Mouse (Mus musculus) G1E (cell line): ENCODE measurements at regions not wholly inside any gene's neighbourhood (a gene's known extent, or its start where the extent isn't known, plus 50 kb on each side); places are given as distances from the start of the nearest gene placed in this dataset.

Source experiments
- ATAC-seq: 2 replicates; pipeline ENCODE4 v1.8.0; 2016; ENCODE audit warnings: mild to moderate bottlenecking; ENCODE audit not compliant: insufficient number of reproducible peaks, poor library complexity, low FRiP score, severe bottlenecking; ENCODE audit errors: extremely low read depth
- DNase-seq: peaks from one replicate; pipeline ENCODE4 v3.0.0; 2012; ENCODE audit warnings: low spot score
- H3K27me3 ChIP-seq: 2 replicates; pipeline ENCODE4 v1.6.1; 2012; ENCODE audit warnings: mild to moderate bottlenecking, low read length, inconsistent platforms; ENCODE audit not compliant: insufficient read depth
- H3K36me3 ChIP-seq: replicated peaks from 2 replicates; pipeline ENCODE3; 2012; ENCODE audit warnings: mild to moderate bottlenecking, inconsistent platforms
- H3K4me1 ChIP-seq: 2 replicates; pipeline ENCODE4 v1.6.1; 2012; ENCODE audit warnings: low read depth, low read length, inconsistent platforms, mixed read lengths; ENCODE audit not compliant: insufficient read depth
- H3K4me3 ChIP-seq: 2 replicates; pipeline ENCODE4 v1.5.1; 2012; ENCODE audit warnings: low read depth, mild to moderate bottlenecking, inconsistent platforms, low read length, moderate library complexity, mixed read lengths
- H3K9me3 ChIP-seq: replicated peaks from 2 replicates; pipeline ENCODE4 v1.6.1; 2012; ENCODE audit warnings: inconsistent platforms
- CTCF ChIP-seq: IDR thresholded peaks from 2 replicates; pipeline ENCODE4 v1.5.1; 2012; ENCODE audit warnings: low read depth, low read length, inconsistent platforms, mixed read lengths
- GATA1 ChIP-seq: IDR thresholded peaks from 2 replicates; pipeline ENCODE4 v1.6.1; 2012; ENCODE audit warnings: borderline replicate concordance, low read length, inconsistent platforms, mixed read lengths
- GATA2 ChIP-seq: IDR thresholded peaks from 2 replicates; pipeline ENCODE4 v1.6.1; 2012; ENCODE audit warnings: low read depth, low read length, inconsistent platforms, borderline replicate concordance
- POLR2AphosphoS5 ChIP-seq: IDR thresholded peaks from 2 replicates; pipeline ENCODE4 v1.6.1; 2012; ENCODE audit warnings: low read depth, low read length, inconsistent platforms; ENCODE audit not compliant: insufficient replicate concordance
- TAL1 ChIP-seq: conservative IDR thresholded peaks from 2 replicates; pipeline ENCODE4 v1.6.1; 2012; ENCODE audit warnings: low read depth, low read length, inconsistent platforms, mixed read lengths

DNA sequence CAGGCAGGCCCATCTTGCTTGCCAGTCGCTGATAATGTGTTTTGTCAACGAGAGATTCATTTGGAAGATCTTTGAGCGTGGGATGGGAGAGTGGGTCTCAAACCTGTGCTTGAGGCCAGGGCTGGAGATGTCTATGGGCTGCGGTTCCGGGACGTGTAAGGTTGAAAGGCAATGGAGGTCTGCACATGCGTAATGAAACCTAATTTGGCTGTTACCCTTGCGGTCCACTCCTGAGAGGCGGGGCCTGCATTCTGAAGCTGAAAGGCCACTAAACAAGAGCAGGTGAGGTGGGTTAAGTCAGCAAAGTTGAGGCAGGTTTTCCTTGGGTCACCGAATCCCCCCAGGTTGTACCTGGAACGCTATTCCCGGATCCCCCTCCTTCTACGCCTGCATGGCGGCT is 83.3 kb upstream of the Smad3 start:
- TF ChIP-seq CTCF: no peak
- H3K27me3 ChIP-seq: peaks cover 20% of the 10 kb centered on the region; the same call in 1 of the 2 replicates
- no peak overlapping the region for H3K4me3 ChIP-seq
- DNase-seq: no peak
- no peaks in the 10 kb centered on the region for H3K36me3 ChIP-seq
- no peaks in the 10 kb centered on the region for H3K9me3 ChIP-seq
- no peak for ATAC-seq
- no peaks in the 10 kb centered on the region for H3K4me1 ChIP-seq

DNA sequence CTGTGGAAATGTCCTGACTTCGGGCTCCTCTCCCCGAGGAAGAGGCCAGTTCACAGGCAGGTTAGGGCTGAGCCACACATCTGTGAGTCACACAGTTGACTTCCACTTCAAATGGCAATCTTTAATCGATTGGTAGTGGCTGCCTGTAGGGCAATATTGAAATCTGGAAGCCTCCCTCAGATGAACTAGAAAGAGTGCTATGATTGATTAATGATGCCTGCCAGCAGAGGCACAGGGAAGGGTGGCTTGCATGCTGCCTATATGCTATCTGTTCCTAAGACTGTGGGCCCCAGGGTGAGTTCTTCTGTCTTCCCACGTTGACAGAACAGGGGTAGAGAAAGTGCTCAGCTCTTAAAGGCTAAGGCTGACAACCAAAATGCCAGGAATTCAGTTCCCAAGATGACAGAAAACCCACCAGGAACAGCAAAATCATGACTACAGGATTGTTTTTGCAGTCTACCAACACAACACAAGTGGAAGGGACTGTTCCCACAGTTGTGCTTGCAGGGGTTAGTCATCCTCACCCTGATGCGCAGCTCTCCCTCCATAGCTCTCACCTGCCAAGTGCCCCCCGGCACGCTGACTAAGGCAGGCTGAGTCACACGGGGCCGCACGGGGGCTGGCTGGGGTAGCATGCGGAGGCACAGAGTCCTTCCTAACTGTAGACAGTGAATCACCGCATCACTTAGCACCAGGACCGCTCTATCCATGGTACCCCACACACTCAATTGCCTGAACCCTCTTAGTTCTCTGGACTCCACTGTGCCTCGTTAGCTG is 81.4 kb upstream of the Smad3 start:
- no peaks in the 10 kb centered on the region for H3K36me3 ChIP-seq
- DNase-seq (no peak), ATAC-seq (no peak)
- no peaks in the 10 kb centered on the region for H3K9me3 ChIP-seq
- peaks cover 24% of the 10 kb centered on the region; the same call in 1 of the 2 replicates for H3K27me3 ChIP-seq
- no peaks in the 10 kb centered on the region for H3K4me1 ChIP-seq
- no peak for TF ChIP-seq POLR2AphosphoS5
- no peak for TF ChIP-seq GATA1
- no peak for TF ChIP-seq TAL1
- TF ChIP-seq GATA2: no peak
- TF ChIP-seq CTCF: no peak
- no peak overlapping the region for H3K4me3 ChIP-seq

GRCm38 (mm10) chr9:63837552-63837951 is 79.8 kb upstream of the Smad3 start:
- ATAC-seq (no peak), DNase-seq (no peak)
- peaks cover 22% of the 10 kb centered on the region; the same call in 1 of the 2 replicates for H3K27me3 ChIP-seq
- no peaks in the 10 kb centered on the region for H3K4me1 ChIP-seq
- no peak for TF ChIP-seq GATA2
- no peak for TF ChIP-seq CTCF
- no peak for TF ChIP-seq GATA1
- TF ChIP-seq TAL1: no peak
- TF ChIP-seq POLR2AphosphoS5: no peak
- no peak overlapping the region for H3K4me3 ChIP-seq
- no peaks in the 10 kb centered on the region for H3K36me3 ChIP-seq
- no peaks in the 10 kb centered on the region for H3K9me3 ChIP-seq

DNA sequence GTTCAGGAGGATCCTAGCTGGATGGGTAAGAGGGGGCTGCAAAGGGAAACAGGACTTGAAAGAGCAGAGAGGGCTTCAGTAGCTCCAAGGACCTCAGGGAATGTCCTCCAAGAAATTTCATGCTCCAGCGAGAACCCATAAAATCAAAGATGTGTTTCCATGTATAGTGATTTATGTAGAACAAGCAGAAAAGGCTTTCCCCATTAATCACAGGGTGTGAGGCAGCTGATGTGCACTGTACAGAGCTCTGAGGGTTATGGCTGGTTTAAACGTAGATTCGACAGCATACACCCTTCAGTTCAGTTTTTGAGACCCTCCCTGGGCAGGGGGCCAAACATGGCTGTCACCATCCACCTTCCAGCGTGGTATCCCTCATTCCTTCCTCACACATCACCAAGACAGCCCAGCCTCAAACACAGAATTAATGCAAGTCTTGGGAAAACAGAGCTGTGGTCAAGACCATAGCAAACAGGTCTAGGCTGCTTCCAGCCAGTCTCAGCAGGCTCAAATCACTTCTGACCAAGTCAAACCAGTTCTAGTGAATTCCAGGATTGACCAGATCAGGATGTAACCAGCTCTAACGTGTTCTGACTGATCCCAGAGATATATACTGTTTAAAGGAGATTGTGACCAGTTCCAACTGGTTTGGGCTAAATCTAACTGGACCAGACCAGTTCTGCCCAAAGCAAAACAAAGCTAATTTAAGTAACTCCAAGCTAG is 78.9 kb upstream of the Smad3 start:
- no peak for TF ChIP-seq GATA2
- TF ChIP-seq CTCF: no peak
- no peak for TF ChIP-seq GATA1
- no peak for TF ChIP-seq POLR2AphosphoS5
- TF ChIP-seq TAL1: no peak
- H3K36me3 ChIP-seq: no peaks in the 10 kb centered on the region
- no peaks in the 10 kb centered on the region for H3K9me3 ChIP-seq
- H3K27me3 ChIP-seq: peaks cover 22% of the 10 kb centered on the region; the same call in 1 of the 2 replicates
- no peak for ATAC-seq
- no peak for DNase-seq
- no peaks in the 10 kb centered on the region for H3K4me1 ChIP-seq
- no peak overlapping the region for H3K4me3 ChIP-seq

- no peak for ATAC-seq
- Histone ChIP-seq H3K4me1 (no peaks in the 10 kb centered on the region), H3K27me3 (peaks cover 20% of the 10 kb centered on the region; the same call in 1 of the 2 replicates), H3K9me3 (no peaks in the 10 kb centered on the region), H3K4me3 (no peak overlapping the region), H3K36me3 (no peaks in the 10 kb centered on the region)
- no peak for DNase-seq
- no peak for TF ChIP-seq CTCF
- TF ChIP-seq TAL1: no peak
- no peak for TF ChIP-seq GATA2
- no peak for TF ChIP-seq GATA1
Observed at GRCm38 (mm10) chr9:63836036-63836435, 78.2 kb upstream of the Smad3 start.

DNA sequence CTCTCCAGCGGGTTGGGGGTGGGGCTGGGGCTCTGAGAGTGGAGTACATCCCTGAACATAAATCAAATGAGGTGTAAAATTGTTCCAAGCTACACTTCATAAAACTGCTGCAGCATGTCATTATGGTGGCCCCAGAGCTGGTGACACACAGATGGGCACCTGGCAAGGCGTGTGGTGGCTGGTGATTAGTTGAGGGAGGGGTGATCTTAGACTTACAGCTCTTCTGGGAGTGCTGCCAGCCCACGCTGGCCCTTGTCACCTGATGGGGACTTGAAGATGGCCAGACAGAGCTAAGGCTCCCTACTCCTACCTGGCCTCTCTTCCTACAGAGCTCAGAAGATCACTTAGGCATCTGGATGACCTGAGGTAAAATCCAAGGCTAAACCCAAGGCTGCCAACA is 76.6 kb upstream of the Smad3 start:
- ATAC-seq: no peak
- Histone ChIP-seq H3K27me3 (peaks cover 16% of the 10 kb centered on the region; the same call in 1 of the 2 replicates), H3K9me3 (no peaks in the 10 kb centered on the region), H3K4me3 (no peak overlapping the region), H3K36me3 (no peaks in the 10 kb centered on the region), H3K4me1 (no peaks in the 10 kb centered on the region)
- TF ChIP-seq POLR2AphosphoS5 (no peak), GATA2 (no peak), CTCF (no peak), GATA1 (no peak), TAL1 (no peak)
- DNase-seq: no peak
